Mouse (Mus musculus) embryonic facial prominence, embryonic 11.5 days (tissue): Measurements from ENCODE around the gene Ripor3. TPM values are rescaled to one million over a fixed set of nuclear protein-coding genes. Genes with fewer than 3 reads are reported as not detected.
A peak's percentile ranks its signal among the peaks of the same experiment; 100 is the strongest.

Source experiments
- ATAC-seq: fragments of 200-750 bp; cut with Nextera tagmentation; replicated peaks from 2 replicates; pipeline ENCODE4 v1.8.0; 2017; ENCODE audit warnings: low read depth; ENCODE audit not compliant: insufficient number of reproducible peaks, low FRiP score, low TSS enrichment
- DNase-seq: peaks from one replicate; pipeline ENCODE4 v3.0.0-alpha.2; 2015; ENCODE audit warnings: low spot score
- H3K27ac ChIP-seq: fragments of 300-500 bp; sonication (generic); replicated peaks from 2 replicates; pipeline ENCODE4 v1.5.1; 2014; ENCODE audit warnings: mild to moderate bottlenecking, low read depth, low read length, control low read depth
- H3K27me3 ChIP-seq: fragments of 300-500 bp; sonication (generic); 2 replicates; pipeline ENCODE4 v1.6.1; 2014; ENCODE audit warnings: mild to moderate bottlenecking, low read length, moderate library complexity, mixed read lengths; ENCODE audit not compliant: control insufficient read depth, insufficient read depth
- H3K36me3 ChIP-seq: fragments of 300-500 bp; sonication (generic); replicated peaks from 2 replicates; pipeline ENCODE4 v1.6.1; 2014; ENCODE audit warnings: low read depth, mild to moderate bottlenecking, low read length, moderate library complexity, mixed read lengths; ENCODE audit not compliant: control insufficient read depth, insufficient read depth
- H3K4me1 ChIP-seq: fragments of 300-500 bp; sonication (generic); 2 replicates; pipeline ENCODE4 v1.6.1; 2014; ENCODE audit warnings: low read length, mixed read lengths; ENCODE audit not compliant: control insufficient read depth, insufficient read depth
- H3K4me2 ChIP-seq: fragments of 300-500 bp; sonication (generic); 2 replicates; pipeline ENCODE4 v1.6.1; 2014; ENCODE audit warnings: low read depth, mild to moderate bottlenecking, control low read depth, low read length, moderate library complexity
- H3K4me3 ChIP-seq: fragments of 300-500 bp; sonication (generic); 2 replicates; pipeline ENCODE4 v1.5.1; 2014; ENCODE audit warnings: low read depth, low read length, control low read depth
- H3K9ac ChIP-seq: fragments of 300-500 bp; sonication (generic); replicated peaks from 2 replicates; pipeline ENCODE4 v1.6.1; 2014; ENCODE audit warnings: mild to moderate bottlenecking, control low read depth, low read length
- H3K9me3 ChIP-seq: fragments of 300-500 bp; sonication (generic); replicated peaks from 2 replicates; pipeline ENCODE4 v1.6.1; 2016; ENCODE audit warnings: mild to moderate bottlenecking, low read length, inconsistent platforms, mixed read lengths; ENCODE audit not compliant: control insufficient read depth
- whole genome bisulfite sequencing: fragments of 180-500 bp; shearing (Covaris S2); extraction: QIAGEN DNeasy Blood & Tissue Kit; methylation state at CpG from one replicate; pipeline ENCODE4 v1.1.7; 2014; 5-methylcytosine and 5-hydroxymethylcytosine counted together
- polyA plus RNA-seq: library from polyadenylated mRNA; unstranded; fragments of >200 nt; fragmentation: Nextera tagmentation; extraction: Ambion mirVana; gene quantifications from 2 replicates; pipeline ENCODE4 v1.2.1, GENCODE M21; 2014

The Ripor3 gene
- polyA plus RNA-seq, 1 experiment from 2014 or later: 0.69 TPM

- WGBS: 48% methylated on average over 3 of the region's 3 CpGs
Observed at GRCm38 (mm10) chr2:168026467-168026866, 16.0 kb upstream of the Ripor3 start.

GRCm38 (mm10) chr2:168025882-168026281, 15.5 kb upstream of the Ripor3 start:
- no peaks in the 10 kb centered on the region for H3K4me1 ChIP-seq
- H3K9ac ChIP-seq: no peak overlapping the region
- H3K9me3 ChIP-seq: no peaks in the 10 kb centered on the region
- DNase-seq: no peak
- no peak for ATAC-seq
- H3K27ac ChIP-seq: no peak overlapping the region
- H3K27me3 ChIP-seq: no peaks in the 10 kb centered on the region
- no peaks in the 10 kb centered on the region for H3K36me3 ChIP-seq
- WGBS: 88% methylated on average over 8 of the region's 8 CpGs
- H3K4me2 ChIP-seq: no peak overlapping the region
- H3K4me3 ChIP-seq: no peak overlapping the region

More at GRCm38 (mm10) chr2:168026467-168026866, 16.0 kb upstream of the Ripor3 start:
- H3K4me1 ChIP-seq: no peaks in the 10 kb centered on the region
- no peak overlapping the region for H3K27ac ChIP-seq
- DNase-seq (no peak), ATAC-seq (no peak)
- no peaks in the 10 kb centered on the region for H3K27me3 ChIP-seq
- no peak overlapping the region for H3K9ac ChIP-seq
- no peaks in the 10 kb centered on the region for H3K9me3 ChIP-seq
- H3K4me3 ChIP-seq: no peak overlapping the region
- no peaks in the 10 kb centered on the region for H3K36me3 ChIP-seq
- H3K4me2 ChIP-seq: no peak overlapping the region

DNA sequence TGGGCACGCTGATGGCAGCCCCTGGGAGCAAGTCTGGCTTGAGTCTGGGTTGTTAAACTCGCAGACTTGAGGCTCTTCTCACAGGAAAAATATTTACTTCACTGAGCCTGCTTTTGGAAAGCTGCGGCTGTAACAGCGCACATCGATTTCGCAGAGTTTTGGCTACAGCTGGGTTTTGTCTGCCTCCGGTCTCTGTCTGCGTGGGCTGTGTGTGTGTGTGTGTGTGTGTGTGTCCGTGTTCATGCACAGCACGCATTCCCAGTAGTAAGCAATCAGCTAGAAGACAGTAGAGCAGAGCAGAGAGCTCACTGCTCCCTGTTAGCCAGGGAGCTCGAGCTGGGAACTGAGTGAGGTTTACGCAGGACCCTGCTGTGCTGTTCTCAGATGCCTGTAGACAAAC, 14.8 kb upstream of the Ripor3 start:
- Histone ChIP-seq H3K9ac (no peak overlapping the region), H3K36me3 (no peaks in the 10 kb centered on the region), H3K4me3 (no peak overlapping the region), H3K9me3 (no peaks in the 10 kb centered on the region), H3K4me2 (no peak overlapping the region), H3K27me3 (no peaks in the 10 kb centered on the region), H3K4me1 (no peaks in the 10 kb centered on the region), H3K27ac (no peak overlapping the region)
- 67% methylated on average over 12 of the region's 12 CpGs for WGBS
- ATAC-seq (no peak), DNase-seq (no peak)

DNA sequence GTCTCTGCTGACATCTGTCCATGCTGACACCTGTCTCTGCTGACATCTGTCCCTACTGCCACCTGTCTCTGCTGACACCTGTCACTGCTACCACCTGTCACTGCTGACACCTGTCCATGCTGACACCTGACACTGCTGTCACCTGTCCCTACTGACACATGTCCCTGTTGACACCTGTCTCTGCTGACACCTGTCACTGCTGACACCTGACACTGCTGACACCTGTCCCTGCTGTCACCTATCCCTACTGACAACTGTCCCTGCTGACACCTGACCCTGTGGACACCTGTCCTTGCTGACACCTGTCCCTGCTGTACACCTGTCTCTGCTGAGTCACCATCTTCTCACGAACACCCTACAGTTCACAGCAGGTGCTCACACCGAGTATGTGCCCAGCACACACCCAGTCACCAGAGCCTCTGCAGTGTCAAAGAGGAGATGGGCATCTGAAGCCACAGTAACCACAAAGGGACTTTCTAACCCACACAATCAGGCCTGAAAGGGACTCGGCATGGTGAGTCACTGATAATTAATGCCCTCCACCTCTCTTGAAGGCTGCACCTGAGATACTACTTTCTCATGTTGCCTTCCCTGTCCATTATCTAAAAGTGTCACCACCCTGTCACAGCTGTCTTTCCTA, 13.5 kb upstream of the Ripor3 start:
- H3K9me3 ChIP-seq: no peaks in the 10 kb centered on the region
- DNase-seq (no peak), ATAC-seq (no peak)
- H3K4me3 ChIP-seq: no peak overlapping the region
- H3K9ac ChIP-seq: no peak overlapping the region
- no peaks in the 10 kb centered on the region for H3K4me1 ChIP-seq
- H3K4me2 ChIP-seq: no peak overlapping the region
- H3K36me3 ChIP-seq: no peaks in the 10 kb centered on the region
- WGBS: 69% methylated on average over 3 of the region's 3 CpGs
- H3K27me3 ChIP-seq: no peaks in the 10 kb centered on the region
- H3K27ac ChIP-seq: no peak overlapping the region

DNA sequence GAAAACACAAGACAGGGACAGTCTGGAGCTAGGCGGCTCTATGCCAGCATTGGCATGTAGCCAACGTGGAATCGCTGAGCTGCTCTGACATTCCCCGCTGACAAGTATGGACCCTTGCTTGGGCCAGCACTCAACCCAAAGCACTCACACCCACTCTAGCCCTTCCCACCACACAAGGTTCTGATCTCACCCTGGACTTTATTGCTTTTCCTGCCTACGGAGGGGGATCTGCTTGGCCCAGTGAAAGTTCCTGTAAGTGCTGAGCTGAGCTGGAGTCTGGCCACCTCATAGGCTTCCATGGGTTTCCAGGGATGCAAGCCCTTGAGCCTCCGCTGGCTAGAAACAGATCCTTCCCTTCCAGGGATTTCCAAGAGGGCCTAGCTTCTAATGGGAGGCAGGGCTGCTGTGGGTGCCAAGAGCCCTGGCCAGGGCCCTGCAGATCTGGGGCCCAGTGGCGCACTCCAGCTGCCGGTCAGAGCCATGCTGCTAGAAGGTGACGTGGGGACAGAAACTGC, 8.8 kb upstream of the Ripor3 start:
- Histone ChIP-seq H3K27ac (no peak overlapping the region), H3K9ac (no peak overlapping the region), H3K4me3 (no peak overlapping the region)

DNA sequence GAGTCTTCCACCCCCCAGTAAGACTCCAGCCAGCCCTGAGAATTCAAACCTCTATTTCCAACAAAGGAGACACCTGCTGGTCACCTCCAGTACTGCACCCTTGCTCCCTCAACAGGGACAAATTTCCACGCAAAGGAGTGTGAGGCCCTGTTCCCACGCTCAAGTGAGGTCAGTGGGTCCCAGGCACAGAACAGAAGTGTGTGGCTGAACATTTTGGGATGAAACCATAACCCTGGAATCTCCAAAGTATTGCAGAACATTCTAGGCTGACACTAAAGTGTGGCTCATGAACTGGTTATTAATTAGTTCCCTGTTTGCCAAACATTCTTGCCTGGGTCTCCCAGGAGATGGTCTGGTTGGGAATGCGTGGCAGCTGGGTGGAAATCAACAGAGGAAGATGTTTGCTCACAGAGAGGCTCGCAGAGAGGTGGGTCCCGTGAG, 6.6 kb upstream of the Ripor3 start:
- Histone ChIP-seq H3K27ac (no peak overlapping the region), H3K4me1 (no peaks in the 10 kb centered on the region), H3K27me3 (no peaks in the 10 kb centered on the region), H3K4me2 (no peak overlapping the region), H3K4me3 (no peak overlapping the region), H3K9me3 (no peaks in the 10 kb centered on the region), H3K9ac (no peak overlapping the region), H3K36me3 (no peaks in the 10 kb centered on the region)
- ATAC-seq (no peak), DNase-seq (peak; percentile 80)
- 35% methylated on average over 5 of the region's 5 CpGs for WGBS

More for the DNA sequence above, 8.8 kb upstream of the Ripor3 start:
- 90% methylated on average over 9 of the region's 9 CpGs for WGBS
- no peaks in the 10 kb centered on the region for H3K4me1 ChIP-seq
- H3K4me2 ChIP-seq: no peak overlapping the region
- H3K9me3 ChIP-seq: no peaks in the 10 kb centered on the region
- no peak for DNase-seq
- no peaks in the 10 kb centered on the region for H3K27me3 ChIP-seq
- no peak for ATAC-seq
- H3K36me3 ChIP-seq: no peaks in the 10 kb centered on the region

DNA sequence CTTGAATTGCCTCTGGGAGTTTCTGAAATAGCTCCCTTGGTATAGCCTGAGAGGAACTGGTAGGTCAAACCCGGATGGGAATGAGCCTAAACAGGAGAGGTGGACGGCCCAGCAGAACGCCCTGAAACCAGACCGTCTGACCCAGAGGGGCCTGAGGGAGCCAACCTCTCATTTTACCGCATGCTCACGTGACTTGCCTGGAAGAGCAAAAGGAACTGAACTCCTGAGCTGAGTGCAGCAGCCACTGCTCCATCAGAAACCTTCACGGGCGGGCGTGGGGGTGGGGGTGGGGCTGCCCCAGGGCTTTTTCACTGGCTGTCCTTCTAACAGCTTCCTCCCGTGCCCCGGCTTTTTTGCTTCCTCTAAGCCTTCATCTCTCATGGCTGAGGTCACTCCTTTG, 475 bp upstream of the Ripor3 start:
- no peaks in the 10 kb centered on the region for H3K36me3 ChIP-seq
- 0 out of 2 replicates have a peak overlapping the region, but pooled peaks have one; percentile 13 for H3K27ac ChIP-seq
- no peak overlapping the region for H3K4me3 ChIP-seq
- WGBS: 16% methylated on average over 11 of the region's 11 CpGs
- no peaks in the 10 kb centered on the region for H3K9me3 ChIP-seq
- ATAC-seq: no peak
- H3K27me3 ChIP-seq: no peaks in the 10 kb centered on the region
- peak; percentile 38 for DNase-seq
- no peak overlapping the region; the same call in 1 of the 2 replicates for H3K9ac ChIP-seq
- peaks cover 12% of the 10 kb centered on the region; the same call in 1 of the 2 replicates for H3K4me1 ChIP-seq
- H3K4me2 ChIP-seq: no peak overlapping the region

GRCm38 (mm10) chr2:168008132-168008531, 2.3 kb downstream of the Ripor3 start:
- no peak for ATAC-seq
- Histone ChIP-seq H3K4me2 (no peak overlapping the region), H3K4me3 (no peak overlapping the region), H3K27me3 (no peaks in the 10 kb centered on the region), H3K27ac (no peak overlapping the region), H3K4me1 (peaks cover 12% of the 10 kb centered on the region; the same call in 1 of the 2 replicates), H3K9ac (no peak overlapping the region), H3K36me3 (no peaks in the 10 kb centered on the region), H3K9me3 (no peaks in the 10 kb centered on the region)
- no peak for DNase-seq
- WGBS: 37% methylated on average over 3 of the region's 3 CpGs
